Mouse (Mus musculus) kidney, postnatal 10 days (tissue): ENCODE measurements at regions not wholly inside any gene's neighbourhood (a gene's known extent, or its start where the extent isn't known, plus 50 kb on each side); places are given as distances from the start of the nearest gene placed in this dataset.

Experiments
- DNase-seq: peaks from one replicate; pipeline ENCODE4 v3.0.0; 2021; ENCODE audit warnings: mixed read lengths

DNA sequence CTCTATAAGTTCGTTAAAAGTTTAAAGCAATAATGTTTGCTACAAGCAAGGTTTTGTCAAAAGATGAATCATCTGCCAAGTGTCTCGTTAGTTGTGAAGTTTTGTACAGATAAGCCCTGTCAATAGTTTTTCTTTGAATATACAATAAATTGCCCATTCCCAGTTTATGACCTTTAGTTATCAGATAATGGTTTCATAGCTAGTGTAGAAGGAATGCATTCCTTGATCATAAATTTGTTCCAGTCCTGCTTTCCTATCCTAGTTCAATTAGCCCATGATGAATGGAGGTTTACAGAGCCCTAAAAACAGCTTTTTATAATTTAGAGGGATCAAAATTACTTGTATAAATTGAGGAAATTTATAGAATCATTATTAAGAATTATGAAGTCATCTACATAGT lies 62.5 kb upstream of the Lrch2 start:
- no peak for DNase-seq

GRCm38 (mm10) chrX:147608660-147609059 lies 54.8 kb upstream of the Lrch2 start:
- peak; percentile 40 for DNase-seq
